Mouse (Mus musculus) telencephalon, adult 2 months (tissue): ENCODE data around the gene Ppp1r3g.
A peak's percentile ranks its signal among the peaks of the same experiment; 100 is the strongest.
"Not testable (repeated sequence)": the region's sequence is repeated elsewhere in the genome, so short reads cannot be mapped to it uniquely, and the experiment has no call there.

Experiments
- DNase-seq: peaks from one replicate; pipeline ENCODE4 v3.0.0-alpha.2; 2011; ENCODE audit warnings: low read depth, low spot score

The Ppp1r3g gene

DNA sequence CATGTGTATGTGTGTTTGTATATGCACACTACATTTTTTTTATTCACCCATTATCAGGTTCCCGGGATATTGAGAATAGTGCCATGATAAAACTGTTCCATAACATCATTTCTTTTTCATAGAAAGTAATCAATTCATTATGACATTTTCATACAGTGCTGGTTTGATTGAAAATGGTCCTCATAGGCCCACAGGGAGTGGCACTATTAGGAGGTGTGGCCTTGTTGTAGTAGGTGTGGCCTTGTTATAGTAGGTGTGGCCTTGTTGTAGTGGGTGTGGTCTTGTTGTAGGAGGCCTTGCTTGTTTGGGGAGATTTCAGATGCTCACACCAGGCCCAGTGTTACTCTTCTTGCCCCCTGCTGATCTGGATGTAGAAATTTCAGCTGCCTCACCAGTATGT lies at the start of gene Ppp1r3g:
TSS of gene Ppp1r3g (plus strand) at position 301 of the 400 bp plus-strand sequence.
- DNase-seq, result no peak

DNA sequence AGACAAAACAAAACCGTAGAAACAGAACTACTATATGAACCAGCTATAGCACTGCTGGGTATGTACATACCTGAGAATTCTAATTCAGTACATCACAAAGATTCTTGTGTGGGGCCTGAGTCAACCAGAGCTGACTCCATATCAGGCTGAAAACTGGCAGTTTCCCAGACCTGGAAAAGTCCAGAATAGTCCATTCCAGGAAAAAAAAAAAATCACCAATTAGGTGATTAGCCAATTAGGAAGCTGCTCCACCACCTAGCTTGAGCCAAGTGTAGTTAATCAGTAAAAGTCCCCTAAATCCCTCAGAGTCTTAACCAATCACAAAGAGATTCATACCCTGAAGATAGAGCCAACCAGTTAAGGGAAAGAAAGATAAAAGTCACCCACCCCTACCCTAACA lies 47.2 kb upstream of the Ppp1r3g start:
- no peak for DNase-seq

DNA sequence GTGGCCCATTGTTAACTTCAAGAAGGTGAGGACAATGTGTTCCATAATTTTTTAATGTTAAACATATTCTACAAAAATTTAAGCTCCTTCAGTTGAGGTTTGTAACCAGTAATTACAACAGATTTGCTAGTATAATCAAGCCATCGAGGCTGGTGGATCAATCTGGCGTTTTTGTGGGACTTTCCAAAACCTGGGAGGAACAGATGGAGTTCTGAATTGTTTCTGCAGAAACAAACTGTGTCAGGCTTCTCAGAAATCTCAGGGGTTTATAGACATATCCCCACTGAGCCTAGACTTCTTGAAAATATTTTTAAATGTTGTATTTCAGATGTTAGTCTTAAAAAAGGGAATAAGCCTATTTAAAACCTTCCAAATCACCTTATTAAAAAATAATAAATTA lies 20.6 kb upstream of the Ppp1r3g start:
- DNase-seq, result peak; percentile 53

DNA sequence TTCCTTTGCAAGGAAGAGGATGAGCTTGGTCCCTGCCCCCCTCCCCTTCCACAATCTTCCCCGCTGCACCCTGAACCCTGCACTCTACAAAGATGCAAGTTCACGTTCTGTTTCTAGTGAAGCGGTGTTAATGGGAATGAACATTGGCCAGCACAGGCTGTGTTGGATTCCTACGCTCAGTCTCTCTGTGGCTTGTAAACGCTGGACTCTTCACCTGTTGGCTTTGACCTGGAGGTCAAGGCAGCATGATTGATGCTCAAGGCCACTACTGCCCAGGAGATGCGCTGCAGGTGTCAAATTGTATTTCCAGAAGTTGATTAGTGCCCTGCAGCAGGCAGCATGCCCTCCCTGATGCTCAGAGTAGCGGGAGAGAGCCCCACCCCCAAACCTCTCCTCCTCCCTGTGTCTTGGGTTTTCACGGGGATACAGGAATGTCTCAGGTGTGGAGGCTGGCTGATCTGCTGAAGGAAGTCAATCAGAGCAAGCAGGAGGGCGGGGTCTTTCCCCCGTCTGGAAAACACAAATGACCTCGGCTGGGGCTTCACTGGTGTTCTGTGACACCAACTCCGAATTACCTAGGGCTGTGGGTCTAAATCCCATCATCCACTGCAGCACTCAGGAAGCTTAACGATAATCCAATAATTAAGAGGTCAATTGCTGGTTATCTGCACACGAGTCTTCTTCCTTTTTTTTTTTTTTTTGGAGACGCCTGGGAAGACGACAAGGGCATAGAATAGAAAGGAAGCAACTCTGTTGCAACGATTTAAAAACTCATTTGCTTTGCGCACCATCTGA lies 18.6 kb upstream of the Ppp1r3g start:
- DNase-seq, result no peak

DNA sequence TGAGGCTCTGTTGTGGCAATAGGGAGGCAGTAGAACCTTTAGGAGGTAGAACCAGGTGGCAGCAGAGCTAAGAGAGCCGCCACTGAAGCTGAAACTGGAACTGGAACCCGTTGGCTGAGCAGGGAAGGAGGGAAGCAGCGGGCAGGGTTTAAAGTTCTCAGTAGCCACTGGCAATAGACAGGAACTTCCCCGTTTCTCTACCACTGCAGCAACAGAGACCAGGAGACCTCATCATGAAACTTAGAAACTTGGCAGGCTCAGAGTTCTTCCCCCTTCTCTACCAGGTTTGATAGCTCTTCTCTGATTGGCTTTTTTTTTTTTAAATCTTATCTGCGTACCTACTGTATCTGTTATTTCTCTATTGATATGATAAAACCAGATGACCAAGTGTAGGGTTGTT lies 17.7 kb upstream of the Ppp1r3g start:
- no peak for DNase-seq

DNA sequence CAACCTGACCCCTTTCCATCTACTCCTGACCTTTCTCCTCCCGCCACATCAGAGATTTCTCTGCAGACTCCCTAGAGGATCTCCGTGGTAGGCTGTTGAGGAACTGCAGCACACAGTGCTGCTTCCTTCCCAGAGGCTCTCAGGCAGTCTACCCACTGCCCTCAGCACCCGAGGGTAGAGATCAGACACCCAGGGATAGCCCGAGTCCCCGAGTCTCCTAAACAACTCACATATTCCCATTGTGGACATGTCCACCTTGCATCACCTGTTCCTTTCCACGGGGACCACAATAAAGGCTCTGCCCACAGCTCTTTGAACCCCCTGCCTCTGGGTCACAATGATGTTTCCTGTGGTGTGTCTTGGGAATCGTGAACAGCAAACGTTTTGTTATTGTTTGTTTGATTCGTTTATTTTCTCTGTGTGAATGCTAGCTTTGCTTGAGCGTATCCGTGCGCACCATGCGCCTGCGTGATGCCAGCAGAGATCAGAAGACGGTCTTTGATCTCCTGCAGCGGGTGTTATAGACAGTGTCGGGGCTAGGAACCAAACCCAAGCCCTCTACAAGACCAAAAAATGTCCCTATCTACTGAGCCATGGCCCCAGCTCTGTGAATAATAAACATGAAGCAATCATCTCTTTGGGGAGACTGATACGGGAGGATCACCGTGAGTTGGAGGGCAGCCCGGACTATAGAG lies 11.8 kb upstream of the Ppp1r3g start:
- DNase-seq, result no peak

DNA sequence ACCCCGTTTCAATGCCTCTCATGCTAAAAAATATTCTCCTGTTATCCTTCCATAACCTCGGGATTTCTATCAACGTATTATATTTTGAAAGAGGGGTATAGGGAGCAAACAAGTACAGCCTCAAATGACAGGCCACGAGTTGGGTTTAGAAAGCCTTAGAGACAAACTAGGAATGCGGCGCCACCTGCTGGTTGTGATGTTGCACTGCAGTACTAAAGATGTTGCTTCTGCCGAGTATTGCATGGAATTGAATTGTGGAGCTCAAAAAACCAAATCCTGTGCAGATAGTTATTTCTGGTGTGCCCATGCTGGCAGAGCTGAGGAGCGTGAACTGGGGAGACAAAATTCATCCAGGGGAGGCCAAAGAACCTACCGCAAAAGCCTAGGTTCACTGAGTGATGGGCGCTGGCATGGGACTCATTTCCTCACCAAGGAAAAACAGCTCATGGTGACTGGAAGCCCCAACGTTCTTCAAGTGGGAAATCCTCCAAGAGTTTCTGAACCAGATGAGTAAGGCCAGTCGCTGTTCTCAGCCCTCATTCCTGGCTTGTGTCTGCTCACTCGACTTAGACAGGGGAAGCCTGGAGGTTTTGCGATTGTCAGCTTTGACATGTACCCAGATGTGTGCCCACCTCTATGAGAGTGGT lies 11.2 kb upstream of the Ppp1r3g start:
- DNase-seq, result peak; percentile 56

DNA sequence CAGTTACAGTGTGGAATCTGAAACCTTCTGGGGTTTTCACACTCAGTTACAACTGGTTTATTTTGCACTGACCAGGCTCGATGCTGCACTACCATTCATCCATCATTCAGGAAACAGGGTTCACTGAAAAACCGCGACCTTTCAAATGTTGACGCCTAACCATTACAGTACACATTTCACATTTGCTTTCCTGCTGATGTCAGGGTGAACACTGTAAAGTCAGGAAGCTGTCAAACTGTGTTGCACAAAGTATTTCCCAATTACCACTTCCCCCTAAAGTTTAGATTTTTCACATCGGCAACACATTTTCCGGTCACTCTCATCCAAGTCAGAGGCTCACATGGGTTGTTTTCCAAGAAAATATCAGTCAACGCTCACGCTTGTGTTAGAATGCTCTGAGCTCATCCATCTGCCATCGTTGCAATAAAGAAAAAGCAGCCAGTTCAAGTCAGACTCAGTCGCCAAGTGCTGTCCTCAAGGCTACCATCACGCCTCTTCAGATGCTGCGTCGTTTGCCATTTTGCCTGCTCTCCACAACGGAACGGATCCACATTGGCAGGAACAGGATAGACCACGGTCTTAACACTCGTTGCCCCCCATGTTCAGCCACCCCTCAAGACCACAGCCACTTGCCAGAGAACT lies 8.7 kb upstream of the Ppp1r3g start:
- no peak for DNase-seq

DNA sequence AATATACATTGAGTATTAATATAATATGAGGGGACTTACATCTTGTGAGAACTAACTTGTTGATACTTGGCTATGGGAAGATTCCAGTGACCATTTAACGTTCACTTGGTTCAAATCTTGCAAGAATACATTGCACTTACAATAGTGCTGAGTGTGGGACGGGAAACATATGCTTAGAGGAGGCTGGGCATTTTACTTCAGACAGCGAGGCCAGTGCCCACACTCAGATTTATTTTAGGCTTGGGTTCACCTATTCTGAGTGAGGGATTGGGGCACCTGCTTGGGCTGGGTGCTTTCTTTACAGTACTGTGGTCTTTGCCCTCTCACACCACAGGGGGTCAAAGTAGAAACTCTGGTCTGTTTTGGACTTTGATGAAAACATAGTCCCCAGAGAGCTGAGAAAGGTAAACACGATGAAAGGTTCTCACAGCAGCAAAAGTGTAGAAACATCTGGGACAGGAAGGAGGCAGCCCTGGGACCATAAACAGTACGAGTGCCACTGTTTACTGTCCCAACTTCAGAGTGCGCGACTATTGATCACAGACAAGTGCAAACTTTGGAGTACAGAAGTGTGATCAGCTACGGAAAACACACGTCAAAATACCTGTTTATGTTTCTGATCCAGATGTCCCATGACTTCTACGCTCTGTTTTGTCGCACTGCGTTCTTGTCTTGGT lies 890 bp downstream of the Ppp1r3g start:
- DNase-seq, result peak; percentile 42

DNA sequence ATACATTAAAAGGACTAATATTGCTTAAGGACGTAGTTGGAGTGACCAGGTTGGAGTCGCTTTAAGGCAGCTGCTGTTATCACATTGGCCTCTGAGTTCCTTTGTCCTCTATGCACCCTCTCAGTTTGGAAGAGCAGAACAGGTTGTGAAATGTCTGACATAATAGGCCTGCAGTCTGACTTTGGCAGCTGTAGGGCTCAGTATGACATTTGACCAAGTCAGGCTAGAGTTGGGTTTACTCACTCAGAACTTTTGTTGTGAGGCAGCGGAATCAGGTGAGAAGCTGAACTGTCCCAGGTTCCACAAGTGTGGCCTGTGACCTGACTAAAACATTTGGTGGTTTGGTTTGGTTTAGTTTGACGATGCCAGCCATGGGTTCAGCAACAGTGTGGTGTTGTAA lies 4.9 kb downstream of the Ppp1r3g start:
- DNase-seq, result no peak

DNA sequence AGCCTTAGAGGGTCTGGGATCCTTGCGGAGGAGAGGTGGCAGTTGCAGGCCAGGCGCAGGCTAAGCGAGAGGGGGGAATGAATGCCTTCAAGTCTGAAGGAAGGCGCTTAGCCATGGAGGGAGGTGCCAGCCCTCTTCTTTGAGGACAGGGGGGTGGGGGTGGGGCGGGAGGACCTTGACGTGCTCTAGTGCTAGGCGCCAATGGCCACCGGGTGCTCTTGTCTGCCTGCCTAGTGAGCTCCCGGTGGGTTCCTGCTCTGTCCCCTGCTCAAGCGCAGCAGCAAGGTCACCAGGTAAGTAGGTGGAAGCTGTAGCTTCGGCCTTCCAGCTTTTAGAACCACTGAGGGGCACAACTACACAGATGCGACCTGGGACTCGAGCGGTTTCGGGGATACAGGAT lies 9.1 kb downstream of the Ppp1r3g start:
- DNase-seq, result no peak

DNA sequence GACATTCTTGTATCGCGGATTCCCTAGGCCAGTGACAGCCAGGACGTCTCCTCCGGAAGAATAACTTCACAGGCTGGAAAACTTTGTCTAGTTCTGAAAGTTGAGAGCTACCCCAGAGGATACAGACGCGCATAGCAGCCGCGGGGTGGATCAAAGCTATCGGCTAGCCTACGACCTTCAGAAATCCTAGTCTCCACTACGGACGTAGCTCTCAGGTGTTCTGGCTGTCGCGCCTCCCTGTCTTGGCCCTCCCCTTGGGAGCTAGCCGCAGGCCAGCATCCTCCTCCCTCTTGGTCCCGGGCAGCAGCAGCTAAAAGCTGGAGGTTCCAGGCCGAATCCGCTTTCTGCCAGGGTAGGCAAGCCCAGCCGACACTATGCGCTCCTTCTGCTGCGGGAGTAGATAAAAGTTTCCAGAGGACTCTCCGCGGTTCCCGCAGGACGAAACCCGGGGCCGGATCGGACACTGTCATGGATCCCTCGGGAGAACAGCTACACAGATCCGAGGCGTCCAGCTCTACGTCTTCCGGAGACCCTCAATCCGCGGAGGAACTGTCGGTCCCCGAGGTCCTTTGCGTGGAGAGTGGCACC lies 9.6 kb downstream of the Ppp1r3g start:
- DNase-seq, result no peak

DNA sequence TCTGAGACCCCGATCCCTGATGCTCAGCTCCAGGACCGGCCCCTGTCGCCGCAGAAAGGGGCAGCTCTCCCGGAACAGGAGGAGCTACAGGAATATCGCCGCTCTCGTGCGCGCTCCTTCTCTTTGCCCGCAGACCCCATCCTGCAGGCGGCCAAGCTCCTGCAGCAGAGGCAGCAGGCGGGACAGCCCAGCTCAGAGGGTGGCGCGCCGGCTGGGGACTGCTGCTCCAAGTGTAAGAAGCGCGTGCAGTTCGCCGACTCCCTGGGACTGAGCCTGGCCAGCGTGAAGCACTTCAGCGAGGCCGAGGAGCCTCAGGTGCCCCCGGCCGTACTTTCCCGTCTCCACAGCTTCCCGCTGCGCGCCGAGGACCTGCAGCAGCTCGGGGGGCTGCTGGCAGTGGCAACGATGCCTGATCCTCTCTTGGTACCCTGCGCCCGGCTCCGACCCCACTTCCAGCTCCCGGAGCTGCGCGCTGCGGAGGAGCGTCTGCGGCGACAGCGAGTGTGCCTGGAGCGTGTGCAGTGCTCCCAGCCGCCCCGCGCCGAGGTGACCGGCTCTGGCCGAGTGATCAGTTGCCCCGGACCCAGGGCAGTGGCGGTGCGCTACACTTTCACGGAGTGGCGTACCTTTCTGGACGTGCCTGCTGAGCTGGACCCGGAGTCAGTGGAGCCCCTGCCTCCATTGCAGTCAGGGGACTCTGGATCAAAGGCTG lies 10.2 kb downstream of the Ppp1r3g start:
- no peak for DNase-seq

DNA sequence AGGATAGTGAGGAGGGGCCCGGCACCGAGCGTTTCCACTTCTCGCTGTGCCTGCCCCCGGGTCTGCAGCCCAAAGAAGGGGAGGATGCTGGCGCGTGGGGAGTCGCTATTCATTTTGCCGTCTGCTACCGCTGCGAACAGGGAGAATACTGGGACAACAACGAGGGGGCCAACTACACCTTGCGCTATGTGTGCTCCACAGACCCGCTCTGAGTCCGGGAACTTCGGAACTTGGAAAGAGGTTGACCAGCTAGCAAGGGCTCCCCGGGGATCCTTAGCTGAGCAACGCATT lies 10.7 kb downstream of the Ppp1r3g start:
- DNase-seq, result no peak

DNA sequence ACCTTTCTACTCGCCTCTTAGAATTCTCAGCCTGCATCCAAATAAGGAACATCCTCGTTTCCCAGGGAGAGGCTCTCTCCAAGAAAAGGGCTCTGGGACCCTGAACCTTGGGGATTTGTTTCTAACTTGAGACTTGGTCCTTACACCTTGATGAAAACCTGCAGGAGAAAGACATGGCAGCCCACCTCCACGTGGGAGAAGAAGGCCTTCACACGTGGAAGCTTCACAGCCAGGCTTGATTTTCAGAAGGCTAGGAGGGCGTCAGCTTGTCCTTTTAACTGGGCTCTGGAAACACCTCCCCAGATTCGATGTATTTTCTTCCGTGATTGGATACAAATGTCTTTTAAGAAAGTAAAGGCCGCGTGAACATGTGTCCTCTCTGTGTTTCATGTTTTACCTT lies 11.2 kb downstream of the Ppp1r3g start:
- no peak for DNase-seq

DNA sequence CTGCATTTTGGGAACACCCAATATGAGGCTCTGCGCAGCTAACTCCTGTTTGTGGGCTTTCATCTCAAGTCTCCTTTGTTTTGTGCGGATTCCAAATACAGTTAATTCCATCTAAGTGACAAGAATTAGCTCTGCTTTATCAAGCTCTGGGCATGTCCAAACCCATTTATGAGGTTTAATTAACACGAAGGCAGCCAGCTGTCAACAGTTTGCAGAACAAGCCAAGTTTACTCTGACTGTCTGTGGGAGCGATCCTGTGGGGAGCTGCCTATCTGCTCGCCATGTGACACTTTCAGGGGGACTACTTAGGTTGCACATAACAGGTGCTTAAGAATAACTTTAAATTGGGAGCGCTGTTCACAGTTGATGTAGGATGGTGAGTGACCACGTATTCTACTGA lies 18.3 kb downstream of the Ppp1r3g start:
- DNase-seq, result no peak

DNA sequence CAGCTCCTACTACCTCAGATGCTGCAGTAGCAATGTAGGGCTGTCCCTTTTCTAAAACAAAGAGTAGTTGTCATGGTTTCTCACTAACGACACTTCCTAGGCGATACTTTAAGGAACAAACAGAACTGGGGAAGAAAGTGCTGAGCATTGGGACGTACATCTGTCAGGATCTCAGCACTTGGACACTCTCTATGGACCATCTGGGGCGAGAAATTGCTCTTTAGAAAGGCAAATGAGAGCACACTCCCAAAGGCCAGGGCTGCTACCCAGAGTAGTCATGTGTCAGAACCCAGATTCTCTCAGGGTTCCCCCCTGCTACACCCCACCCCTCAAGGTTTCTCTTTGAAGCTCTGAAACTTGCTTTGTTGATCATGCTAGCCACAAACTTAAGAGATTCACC lies 21.8 kb downstream of the Ppp1r3g start:
- DNase-seq, result no peak

DNA sequence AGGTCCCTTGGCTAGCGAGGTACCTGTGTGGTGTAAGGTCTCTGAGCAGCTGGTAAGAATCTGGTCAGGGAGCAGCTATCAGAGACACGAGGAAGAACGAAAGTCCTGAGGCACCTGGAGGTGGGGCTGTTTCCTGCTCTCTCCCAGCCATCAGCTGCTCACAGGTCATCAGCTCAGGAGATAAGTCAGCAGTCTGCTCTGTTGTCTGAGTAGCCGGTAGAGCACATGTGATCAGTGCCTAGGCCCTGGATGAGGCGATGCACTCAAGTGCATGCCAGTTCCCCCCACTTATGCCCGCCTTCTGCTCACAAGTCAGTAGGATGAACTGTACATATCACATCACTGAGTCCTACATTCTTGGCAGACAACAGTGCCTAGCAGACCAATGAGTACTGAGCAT lies 24.3 kb downstream of the Ppp1r3g start:
- DNase-seq, result no peak

DNA sequence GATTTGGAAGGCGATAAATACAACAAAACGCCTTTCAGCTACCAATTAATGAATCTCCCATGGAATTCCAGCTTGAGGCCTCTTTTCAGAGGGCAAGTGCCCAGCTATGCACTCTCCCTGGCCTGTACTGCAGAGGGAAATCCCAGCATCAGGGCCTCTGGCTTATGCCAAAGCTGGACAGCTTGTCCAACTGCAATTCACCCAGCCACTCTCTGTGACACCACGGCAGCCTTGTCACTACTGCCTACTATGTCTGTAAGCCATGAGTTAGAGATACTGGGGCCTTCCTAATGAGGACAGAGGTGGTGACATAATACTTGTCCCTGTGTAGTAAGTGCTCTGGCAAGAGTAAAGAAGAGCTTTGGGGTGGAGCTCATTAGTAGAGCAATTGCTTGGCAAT lies 30.7 kb downstream of the Ppp1r3g start:
- DNase-seq, result no peak

DNA sequence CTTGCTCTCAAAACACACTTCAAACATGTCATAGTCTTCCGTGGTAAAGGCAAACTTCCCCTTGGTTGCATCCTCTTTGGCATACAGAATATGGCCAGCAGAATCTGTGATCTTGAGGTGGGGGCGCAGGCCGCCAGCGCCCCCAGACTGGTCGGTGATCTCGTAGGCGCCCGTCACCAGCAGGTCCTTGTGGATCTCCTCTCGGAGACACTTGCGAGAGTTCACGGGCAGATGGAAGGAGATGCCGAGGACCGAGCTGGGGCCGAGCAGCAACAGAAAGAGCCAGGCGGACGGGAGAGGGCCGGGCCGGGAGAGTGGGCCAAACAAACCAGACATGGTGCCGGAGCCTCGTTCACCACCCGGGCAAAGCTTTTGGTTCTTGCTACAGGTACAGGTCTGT lies 32.5 kb downstream of the Ppp1r3g start:
- not testable (repeated sequence) for DNase-seq

DNA sequence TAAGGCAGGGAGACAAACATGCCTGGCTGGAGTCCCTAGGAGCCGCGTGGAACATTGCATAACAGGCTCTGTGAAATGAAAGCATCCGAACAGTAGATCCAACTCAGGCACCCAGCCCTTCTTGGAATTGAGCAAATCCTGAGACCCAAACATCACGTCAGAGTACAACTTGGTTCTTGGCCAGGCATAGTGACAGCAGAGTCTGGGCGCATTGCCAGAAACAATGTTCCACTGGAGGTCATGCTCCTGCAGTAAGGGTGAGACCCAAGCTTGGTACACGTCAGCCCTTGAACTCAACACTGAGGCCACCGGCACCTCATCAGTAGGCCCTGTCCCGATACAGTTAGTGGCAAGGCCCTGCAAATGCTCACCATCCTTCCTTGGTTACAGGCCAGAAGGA lies 35.4 kb downstream of the Ppp1r3g start:
- DNase-seq, result no peak
